Mouse (Mus musculus) olfactory bulb, adult 2 months (tissue): Measurements from ENCODE around the gene Zranb2.

Experiments used
- CTCF ChIP-seq: fragments of 200-500 bp; IDR thresholded peaks from 2 replicates; pipeline ENCODE4 v1.5.1; 2012; ENCODE audit warnings: low read depth, mild to moderate bottlenecking, low read length, moderate library complexity; ENCODE audit not compliant: insufficient read depth
- POLR2A ChIP-seq: fragments of 200-500 bp; IDR thresholded peaks from 2 replicates; pipeline ENCODE4 v1.6.1; 2012; ENCODE audit warnings: mild to moderate bottlenecking, low read depth, low read length, moderate library complexity; ENCODE audit not compliant: insufficient read depth

GRCm38 (mm10) chr3:157514116-157514796, 19.7 kb upstream of the Zranb2 start:
- no peak for TF ChIP-seq CTCF
- TF ChIP-seq POLR2A: no peak
